Mouse (Mus musculus) heart, adult 2 months (tissue): ENCODE measurements at regions not wholly inside any gene's neighbourhood (a gene's known extent, or its start where the extent isn't known, plus 50 kb on each side); places are given as distances from the start of the nearest gene placed in this dataset.
A peak's percentile ranks its signal among the peaks of the same experiment; 100 is the strongest.

ENCODE experiments used
- DNase-seq, 2 experiments: peaks; one replicate each; pipeline ENCODE4 v3.0.0; 2021
- H3K27ac ChIP-seq: fragments of 200-600 bp; 2 replicates; pipeline ENCODE4 v1.8.1; 2022
- H3K27me3 ChIP-seq: fragments of 200-500 bp; 2 replicates; pipeline ENCODE4 v1.6.1; 2012; ENCODE audit warnings: mild to moderate bottlenecking, low read length, inconsistent platforms, mixed read lengths; ENCODE audit not compliant: control insufficient read depth, insufficient read depth
- H3K36me3 ChIP-seq: fragments of 200-500 bp; 2 replicates; pipeline ENCODE4 v1.6.1; 2012; ENCODE audit warnings: low read length, inconsistent platforms; ENCODE audit not compliant: control insufficient read depth, insufficient read depth
- H3K4me1 ChIP-seq: fragments of 200-500 bp; 2 replicates; pipeline ENCODE4 v1.6.1; 2011; ENCODE audit warnings: low read length; ENCODE audit not compliant: control insufficient read depth, insufficient read depth
- H3K4me3 ChIP-seq: fragments of 200-600 bp; 2 replicates; pipeline ENCODE4 v1.8.1; 2022
- H3K79me2 ChIP-seq: fragments of 200-500 bp; replicated peaks from 2 replicates; pipeline ENCODE4 v1.6.1; 2012; ENCODE audit warnings: mild to moderate bottlenecking, inconsistent platforms, low read length, moderate library complexity, mixed read lengths; ENCODE audit not compliant: control insufficient read depth, insufficient read depth
- H3K9ac ChIP-seq: fragments of 200-500 bp; 2 replicates; pipeline ENCODE4 v1.6.1; 2012; ENCODE audit warnings: low read depth, mild to moderate bottlenecking, control low read depth, inconsistent platforms, low read length, mixed read lengths
- CTCF ChIP-seq: fragments of 200-600 bp; IDR thresholded peaks from 2 replicates; pipeline ENCODE4 v1.8.1; 2022; ENCODE audit warnings: antibody characterized with exemption, mild to moderate bottlenecking, moderate library complexity
- EP300 ChIP-seq: fragments of 200-500 bp; IDR thresholded peaks from 2 replicates; pipeline ENCODE4 v1.6.1; 2011; ENCODE audit warnings: low read depth, low read length, control low read depth; ENCODE audit not compliant: insufficient read depth
- POLR2A ChIP-seq: fragments of 200-500 bp; IDR thresholded peaks from 2 replicates; pipeline ENCODE4 v1.6.1; 2011; ENCODE audit warnings: mild to moderate bottlenecking, low read depth, low read length, control low read depth; ENCODE audit not compliant: insufficient read depth
- WGBS: fragments of 180-500 bp; shearing (Covaris S2); methylation state at CpG from one replicate; pipeline ENCODE4 v1.1.7; 2018; 5-methylcytosine and 5-hydroxymethylcytosine counted together
- intact Hi-C: fragments of 180-260 bp; cut with DNase I; formaldehyde crosslinking; loops from one replicate; pipeline ENCODE4 v1.15.1; 2025

- H3K27ac ChIP-seq = no peak overlapping the region
- no peaks in the 10 kb centered on the region for H3K27me3 ChIP-seq
- no peak for TF ChIP-seq CTCF
- no peaks in the 10 kb centered on the region for H3K36me3 ChIP-seq
- intact Hi-C loops = no loop called here
- peak in 1 of 2 experiments; percentile 18 for DNase-seq
- no peaks in the 10 kb centered on the region for H3K79me2 ChIP-seq
- no peak overlapping the region for H3K4me3 ChIP-seq
- no peak overlapping the region for H3K9ac ChIP-seq
- no peaks in the 10 kb centered on the region for H3K4me1 ChIP-seq
- WGBS = 32% methylated on average over 4 of the region's 4 CpGs
These were observed 276.2 kb upstream of the Chrm3 start for GRCm38 (mm10) chr13:10636859-10637258.

GRCm38 (mm10) chr13:10630467-10630866 is 269.8 kb upstream of the Chrm3 start:
- intact Hi-C loops = no loop called here
- TF ChIP-seq CTCF (no peak), EP300 (no peak), POLR2A (no peak)
- no peak overlapping the region for H3K4me3 ChIP-seq
- H3K36me3 ChIP-seq = no peaks in the 10 kb centered on the region
- H3K79me2 ChIP-seq = no peaks in the 10 kb centered on the region
- WGBS = 30% methylated on average over 2 of the region's 2 CpGs
- no peaks in the 10 kb centered on the region for H3K27me3 ChIP-seq
- H3K4me1 ChIP-seq = no peaks in the 10 kb centered on the region
- H3K27ac ChIP-seq = no peak overlapping the region
- DNase-seq = no peak
- H3K9ac ChIP-seq = no peak overlapping the region

DNA sequence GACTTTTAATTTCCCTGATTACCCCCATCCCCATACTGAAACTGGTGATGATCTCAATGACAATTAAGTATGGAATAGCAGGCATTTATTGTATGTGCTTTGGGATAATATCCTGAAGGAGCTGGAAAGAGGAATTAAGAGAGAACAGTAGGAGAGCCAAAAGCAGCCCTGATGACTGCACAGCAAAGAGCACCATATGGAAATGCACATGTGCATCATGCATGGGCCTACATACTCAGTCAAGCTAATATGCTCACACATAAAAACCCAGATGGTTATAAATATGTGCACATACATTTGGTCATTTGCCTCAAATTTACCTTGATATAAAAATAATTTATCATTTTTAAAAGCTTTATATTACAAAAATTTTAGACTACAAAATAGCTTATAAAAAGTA is 259.0 kb upstream of the Chrm3 start:
- Histone ChIP-seq H3K4me3 (no peak overlapping the region), H3K36me3 (no peaks in the 10 kb centered on the region), H3K79me2 (no peaks in the 10 kb centered on the region), H3K9ac (no peak overlapping the region), H3K27me3 (no peaks in the 10 kb centered on the region), H3K27ac (no peak overlapping the region), H3K4me1 (no peaks in the 10 kb centered on the region)
- DNase-seq = no peak
- intact Hi-C loops = no loop called here
- no peak for TF ChIP-seq CTCF
- no peak for TF ChIP-seq EP300
- TF ChIP-seq POLR2A = no peak

DNA sequence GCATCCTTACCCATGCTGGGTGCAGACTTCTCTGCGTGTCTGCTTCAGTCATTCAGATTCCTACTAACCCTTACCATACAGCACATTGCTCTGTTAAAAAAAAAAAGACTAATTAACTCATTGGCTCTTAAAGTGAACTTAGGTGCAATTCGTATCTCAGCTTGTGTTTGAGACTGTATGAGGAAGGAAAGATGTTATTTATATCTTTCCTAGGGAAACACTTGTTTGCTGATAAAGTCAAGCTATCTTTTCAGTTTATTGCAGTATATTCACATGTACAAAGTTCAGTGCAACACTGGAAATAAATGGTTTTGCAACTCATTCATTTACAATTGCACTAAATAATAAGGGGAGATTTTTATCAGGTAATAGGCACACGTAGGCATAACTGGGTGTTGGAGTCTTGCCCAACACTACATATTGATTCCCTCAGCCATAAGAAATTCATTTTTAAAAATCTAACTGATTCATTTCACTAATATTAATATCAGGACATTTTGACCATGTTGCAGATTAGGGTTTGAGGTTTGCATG is 257.8 kb upstream of the Chrm3 start:
- no peaks in the 10 kb centered on the region for H3K79me2 ChIP-seq
- H3K9ac ChIP-seq = no peak overlapping the region
- no peak overlapping the region for H3K4me3 ChIP-seq
- no peaks in the 10 kb centered on the region for H3K4me1 ChIP-seq
- TF ChIP-seq EP300 (no peak), POLR2A (no peak), CTCF (no peak)
- H3K27me3 ChIP-seq = no peaks in the 10 kb centered on the region
- no peaks in the 10 kb centered on the region for H3K36me3 ChIP-seq
- 54% methylated on average over 3 of the region's 3 CpGs for WGBS
- no peak for DNase-seq
- H3K27ac ChIP-seq = no peak overlapping the region
- intact Hi-C loops = no loop called here

- Histone ChIP-seq H3K27me3 (no peaks in the 10 kb centered on the region), H3K79me2 (no peaks in the 10 kb centered on the region), H3K4me3 (no peak overlapping the region), H3K27ac (no peak overlapping the region), H3K36me3 (no peaks in the 10 kb centered on the region), H3K4me1 (no peaks in the 10 kb centered on the region), H3K9ac (no peak overlapping the region)
- no peak for TF ChIP-seq CTCF
- TF ChIP-seq POLR2A = no peak
- no peak for TF ChIP-seq EP300
- DNase-seq = no peak
- intact Hi-C loops = no loop called here
- WGBS = 77% methylated on average over 5 of the region's 5 CpGs
These were observed 214.3 kb upstream of the Chrm3 start for GRCm38 (mm10) chr13:10574951-10575350.

- Histone ChIP-seq H3K79me2 (no peaks in the 10 kb centered on the region), H3K9ac (no peak overlapping the region), H3K27ac (no peak overlapping the region), H3K4me3 (no peak overlapping the region), H3K36me3 (no peaks in the 10 kb centered on the region), H3K4me1 (no peaks in the 10 kb centered on the region), H3K27me3 (no peaks in the 10 kb centered on the region)
- DNase-seq = no peak
- intact Hi-C loops = no loop called here
- TF ChIP-seq POLR2A (no peak), CTCF (no peak)
- 83% methylated on average over 1 of the region's 1 CpGs for WGBS
These were observed 206.2 kb upstream of the Chrm3 start for GRCm38 (mm10) chr13:10566825-10567224.
